Mouse (Mus musculus): ENCODE measurements at regions not wholly inside any gene's neighbourhood (a gene's known extent, or its start where the extent isn't known, plus 50 kb on each side); places are given as distances from the start of the nearest gene placed in this dataset.

DNA sequence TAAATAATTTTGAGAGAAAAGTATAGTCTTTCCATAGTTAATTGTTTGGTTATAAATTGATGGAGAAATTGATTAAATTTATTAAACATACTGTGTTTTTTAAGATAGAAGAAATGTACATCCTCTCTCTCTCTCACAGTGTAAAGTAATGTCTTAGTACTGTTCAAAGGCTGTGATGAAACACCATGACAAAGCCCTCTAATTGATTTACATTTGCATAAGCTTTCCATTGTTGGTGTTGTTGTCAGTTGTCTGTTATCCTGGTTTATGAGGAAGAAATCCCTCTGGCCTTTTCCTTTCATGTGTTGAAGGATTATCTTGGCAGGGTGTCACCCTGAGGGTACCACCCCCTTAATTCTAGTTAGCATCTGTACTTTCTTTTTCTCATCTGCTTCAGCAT, 207.2 kb upstream of the Dmd start:
- no peak for DNase-seq
- Histone ChIP-seq H3K27me3 (replicated peaks; ENCODE audit: control insufficient read depth, insufficient read depth, low read length) (no peaks in the 10 kb centered on the region), H3K27ac (ENCODE audit: insufficient read depth, low read depth, low read length) (no peak overlapping the region), H3K4me3 (ENCODE audit: insufficient read depth, low read depth, low read length) (no peak overlapping the region), H3K4me1 (ENCODE audit: control insufficient read depth, insufficient read depth, low read length) (no peaks in the 10 kb centered on the region), H3K36me3 (ENCODE audit: control insufficient read depth, insufficient read depth, low read length) (no peaks in the 10 kb centered on the region)
- TF ChIP-seq CTCF (conservative IDR thresholded peaks at IDR 0.05; ENCODE audit: insufficient read depth, insufficient read length, low read depth, low read length): no peak
- TF ChIP-seq POLR2A (IDR thresholded peaks at IDR 0.05; ENCODE audit: low read depth, low read length): no peak

DNA sequence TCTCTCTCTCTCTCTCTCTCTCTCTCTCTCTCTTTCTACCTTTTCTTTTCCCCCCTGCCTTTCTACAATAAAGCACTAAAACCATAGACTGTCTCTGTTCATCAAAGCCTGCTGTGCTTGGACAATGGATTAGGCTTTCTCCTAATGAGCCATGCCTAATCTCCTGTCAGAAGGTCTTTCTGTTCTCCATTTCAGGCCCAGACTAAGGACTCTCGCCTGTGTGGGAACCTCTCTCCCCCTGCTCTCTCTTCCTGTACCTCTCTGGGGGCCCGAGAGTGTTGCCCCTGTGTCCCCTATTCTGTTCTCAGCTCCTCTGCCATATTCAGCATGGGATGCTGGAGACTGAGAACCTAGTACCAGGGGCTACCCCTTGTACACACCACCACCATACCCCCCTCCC, 184.5 kb upstream of the Dmd start:
- no peak for TF ChIP-seq POLR2A (IDR thresholded peaks at IDR 0.05; ENCODE audit: low read depth, low read length)
- TF ChIP-seq CTCF (conservative IDR thresholded peaks at IDR 0.05; ENCODE audit: insufficient read depth, insufficient read length, low read depth, low read length): no peak
- Histone ChIP-seq H3K27me3 (replicated peaks; ENCODE audit: control insufficient read depth, insufficient read depth, low read length) (no peaks in the 10 kb centered on the region), H3K27ac (ENCODE audit: insufficient read depth, low read depth, low read length) (no peak overlapping the region), H3K4me1 (ENCODE audit: control insufficient read depth, insufficient read depth, low read length) (no peaks in the 10 kb centered on the region), H3K4me3 (ENCODE audit: insufficient read depth, low read depth, low read length) (no peak overlapping the region), H3K36me3 (ENCODE audit: control insufficient read depth, insufficient read depth, low read length) (no peaks in the 10 kb centered on the region)
- 35% methylated on average over 2 of the region's 2 CpGs for WGBS
- DNase-seq: no peak

DNA sequence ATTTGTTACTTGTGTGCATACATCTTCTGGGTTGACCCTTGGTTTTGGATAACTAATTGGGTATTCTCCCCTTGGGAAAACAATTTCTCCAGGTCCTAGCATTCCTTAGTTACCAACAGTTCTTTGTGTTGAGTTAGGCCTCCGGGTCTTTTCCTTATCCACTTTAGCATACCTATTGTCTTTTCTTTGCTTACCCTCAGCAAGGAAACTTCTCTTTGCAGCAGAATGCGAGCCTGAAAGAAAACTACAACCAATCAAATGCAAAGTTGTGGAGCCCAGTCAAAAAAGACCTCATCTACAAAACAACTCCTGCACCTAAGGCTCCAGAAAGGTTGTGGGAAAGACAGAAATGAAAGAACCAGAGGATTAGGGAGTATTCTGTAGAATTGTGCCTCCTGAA, 139.5 kb upstream of the Dmd start:
- no peak for TF ChIP-seq CTCF (conservative IDR thresholded peaks at IDR 0.05; ENCODE audit: insufficient read depth, insufficient read length, low read depth, low read length)
- no peak for TF ChIP-seq POLR2A (IDR thresholded peaks at IDR 0.05; ENCODE audit: low read depth, low read length)
- H3K4me3 ChIP-seq (ENCODE audit: insufficient read depth, low read depth, low read length): no peak overlapping the region
- no peaks in the 10 kb centered on the region for H3K27me3 ChIP-seq (replicated peaks; ENCODE audit: control insufficient read depth, insufficient read depth, low read length)
- H3K27ac ChIP-seq (ENCODE audit: insufficient read depth, low read depth, low read length): no peak overlapping the region
- no peak for DNase-seq
- no peaks in the 10 kb centered on the region for H3K36me3 ChIP-seq (ENCODE audit: control insufficient read depth, insufficient read depth, low read length)
- H3K4me1 ChIP-seq (ENCODE audit: control insufficient read depth, insufficient read depth, low read length): no peaks in the 10 kb centered on the region
- WGBS: 38% methylated on average over 2 of the region's 2 CpGs

DNA sequence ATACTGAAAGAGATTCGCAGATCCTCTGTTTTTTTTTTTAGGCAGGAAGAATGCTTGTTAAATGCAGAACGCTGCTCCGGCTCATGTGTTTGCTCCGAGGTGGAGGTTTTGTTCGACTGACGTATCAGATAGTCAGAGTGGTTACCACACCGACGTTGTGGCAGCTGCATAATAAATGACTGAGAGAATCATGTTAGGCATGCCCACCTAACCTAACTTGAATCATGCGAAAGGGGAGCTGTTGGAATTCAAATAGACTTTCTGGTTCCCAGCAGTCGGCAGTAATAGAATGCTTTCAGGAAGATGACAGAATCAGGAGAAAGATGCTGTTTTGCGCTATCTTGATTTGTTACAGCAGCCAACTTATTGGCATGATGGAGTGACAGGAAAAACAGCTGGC, 134.1 kb upstream of the Dmd start:
- no peak for DNase-seq
- H3K4me3 ChIP-seq (ENCODE audit: insufficient read depth, low read depth, low read length): no peak overlapping the region
- no peaks in the 10 kb centered on the region for H3K36me3 ChIP-seq (ENCODE audit: control insufficient read depth, insufficient read depth, low read length)
- H3K27ac ChIP-seq (ENCODE audit: insufficient read depth, low read depth, low read length): no peak overlapping the region
- 8% methylated on average over 11 of the region's 11 CpGs for WGBS
- TF ChIP-seq CTCF (conservative IDR thresholded peaks at IDR 0.05; ENCODE audit: insufficient read depth, insufficient read length, low read depth, low read length): no peak
- TF ChIP-seq POLR2A (IDR thresholded peaks at IDR 0.05; ENCODE audit: low read depth, low read length): no peak
- no peaks in the 10 kb centered on the region for H3K4me1 ChIP-seq (ENCODE audit: control insufficient read depth, insufficient read depth, low read length)
- H3K27me3 ChIP-seq (replicated peaks; ENCODE audit: control insufficient read depth, insufficient read depth, low read length): no peaks in the 10 kb centered on the region

DNA sequence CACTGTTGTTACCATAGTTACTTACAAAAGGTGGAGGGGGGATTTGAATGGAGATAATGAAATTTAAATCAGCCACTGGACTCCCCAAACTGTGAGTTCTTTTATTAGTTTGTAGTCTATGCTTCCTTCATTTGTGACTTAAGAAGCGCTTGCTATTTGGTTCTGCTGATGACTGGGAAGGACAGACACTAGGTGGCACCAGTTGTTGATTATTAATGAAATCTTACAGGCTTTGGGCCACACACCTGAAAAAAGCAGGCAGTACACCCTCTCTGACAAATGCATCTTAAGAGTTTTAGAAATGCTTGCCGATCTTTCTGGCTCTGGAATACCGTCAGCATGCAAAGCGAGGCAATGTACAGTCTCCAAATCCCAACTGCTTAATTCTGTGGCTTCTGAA, 131.6 kb upstream of the Dmd start:
- H3K4me3 ChIP-seq (ENCODE audit: insufficient read depth, low read depth, low read length): no peak overlapping the region
- no peaks in the 10 kb centered on the region for H3K36me3 ChIP-seq (ENCODE audit: control insufficient read depth, insufficient read depth, low read length)
- no peaks in the 10 kb centered on the region for H3K27me3 ChIP-seq (replicated peaks; ENCODE audit: control insufficient read depth, insufficient read depth, low read length)
- TF ChIP-seq CTCF (conservative IDR thresholded peaks at IDR 0.05; ENCODE audit: insufficient read depth, insufficient read length, low read depth, low read length) (no peak), POLR2A (IDR thresholded peaks at IDR 0.05; ENCODE audit: low read depth, low read length) (no peak)
- 36% methylated on average over 4 of the region's 4 CpGs for WGBS
- no peaks in the 10 kb centered on the region for H3K4me1 ChIP-seq (ENCODE audit: control insufficient read depth, insufficient read depth, low read length)
- peak; percentile 0 for DNase-seq
- H3K27ac ChIP-seq (ENCODE audit: insufficient read depth, low read depth, low read length): no peak overlapping the region

DNA sequence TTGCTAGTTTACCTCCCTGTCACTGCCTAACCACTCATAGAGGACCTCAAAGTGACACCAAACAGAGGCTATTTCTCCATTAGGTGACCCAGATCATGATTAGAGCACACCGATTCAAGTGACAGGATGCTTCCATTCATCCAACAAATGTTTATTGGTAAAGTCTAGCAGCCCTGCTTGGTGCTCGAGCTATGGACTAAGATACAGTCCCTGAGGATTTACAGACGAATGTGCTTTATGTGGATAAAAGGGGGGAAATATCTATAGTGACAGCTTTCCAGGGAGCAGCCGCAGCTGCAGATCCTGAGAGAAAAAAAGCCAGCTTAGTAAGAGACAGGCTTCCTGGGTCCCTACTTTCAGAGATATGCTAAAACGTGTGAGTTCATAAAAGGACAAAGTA, 125.1 kb upstream of the Dmd start:
- Histone ChIP-seq H3K27ac (ENCODE audit: insufficient read depth, low read depth, low read length) (no peak overlapping the region), H3K36me3 (ENCODE audit: control insufficient read depth, insufficient read depth, low read length) (no peaks in the 10 kb centered on the region), H3K27me3 (replicated peaks; ENCODE audit: control insufficient read depth, insufficient read depth, low read length) (no peaks in the 10 kb centered on the region), H3K4me3 (ENCODE audit: insufficient read depth, low read depth, low read length) (no peak overlapping the region), H3K4me1 (ENCODE audit: control insufficient read depth, insufficient read depth, low read length) (no peaks in the 10 kb centered on the region)
- 47% methylated on average over 5 of the region's 5 CpGs for WGBS
- TF ChIP-seq POLR2A (IDR thresholded peaks at IDR 0.05; ENCODE audit: low read depth, low read length) (no peak), CTCF (conservative IDR thresholded peaks at IDR 0.05; ENCODE audit: insufficient read depth, insufficient read length, low read depth, low read length) (no peak)
- no peak for DNase-seq

DNA sequence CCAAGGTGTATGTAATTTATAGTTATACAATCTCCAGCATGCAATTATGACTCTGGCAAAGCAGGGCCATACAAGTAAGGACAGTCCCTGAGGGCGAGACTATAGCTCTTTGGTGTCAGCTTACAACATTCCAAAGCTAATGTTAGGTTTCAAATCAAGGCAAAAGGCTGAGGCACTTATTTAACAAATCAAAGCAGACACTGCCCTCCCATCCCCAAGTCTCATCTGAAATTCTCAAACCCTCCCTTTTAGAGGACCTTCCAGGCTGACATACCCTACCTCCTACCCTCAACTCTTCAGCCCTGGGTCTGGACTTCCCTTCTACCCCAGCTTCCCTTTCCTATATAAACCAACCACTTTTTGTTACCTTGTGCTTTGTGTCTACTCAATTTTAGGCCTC, 82.6 kb upstream of the Dmd start:
- no peak for DNase-seq
- H3K27me3 ChIP-seq (replicated peaks; ENCODE audit: control insufficient read depth, insufficient read depth, low read length): no peaks in the 10 kb centered on the region
- no peak overlapping the region for H3K27ac ChIP-seq (ENCODE audit: insufficient read depth, low read depth, low read length)
- H3K4me3 ChIP-seq (ENCODE audit: insufficient read depth, low read depth, low read length): no peak overlapping the region
- 64% methylated on average over 1 of the region's 1 CpGs for WGBS
- TF ChIP-seq CTCF (conservative IDR thresholded peaks at IDR 0.05; ENCODE audit: insufficient read depth, insufficient read length, low read depth, low read length): no peak
- no peak for TF ChIP-seq POLR2A (IDR thresholded peaks at IDR 0.05; ENCODE audit: low read depth, low read length)
- no peaks in the 10 kb centered on the region for H3K36me3 ChIP-seq (ENCODE audit: control insufficient read depth, insufficient read depth, low read length)
- H3K4me1 ChIP-seq (ENCODE audit: control insufficient read depth, insufficient read depth, low read length): no peaks in the 10 kb centered on the region

Measured in kidney, adult 2 months (tissue).